Mouse (Mus musculus): ENCODE measurements around the gene Uhrf1. TPM values are rescaled to one million over a fixed set of nuclear protein-coding genes. Genes with fewer than 3 reads are reported as not detected.

Gene Uhrf1
- total and polyA plus RNA-seq, 3 experiments = 108 to 196 (median 186) TPM

DNA sequence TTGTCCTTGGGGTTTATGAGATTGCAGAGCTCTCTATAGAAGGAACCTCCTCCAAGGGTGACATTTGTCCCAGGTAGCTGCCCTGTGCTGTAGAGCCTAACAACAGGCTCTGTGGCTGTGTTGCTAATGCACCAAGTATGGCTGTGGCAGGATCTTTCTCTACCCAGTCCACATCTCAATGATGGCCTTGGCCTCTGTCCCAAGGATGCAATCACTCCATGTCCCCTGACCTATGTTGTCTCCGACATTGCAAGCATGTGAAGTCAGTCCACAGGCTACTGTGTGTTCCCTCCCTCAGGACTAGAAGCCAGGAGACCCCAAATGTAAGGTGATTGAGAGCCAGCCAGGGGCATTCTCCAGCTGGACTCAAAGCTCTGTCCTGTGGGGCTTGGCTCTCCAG lies 56.7 kb downstream of the Uhrf1 start:
- ATAC-seq (ENCODE audit: extremely low read depth, insufficient number of reproducible peaks, low FRiP score, poor library complexity, severe bottlenecking) = no peak
- no peak overlapping the region for H3K4me3 ChIP-seq (ENCODE audit: low read depth, low read length)

DNA sequence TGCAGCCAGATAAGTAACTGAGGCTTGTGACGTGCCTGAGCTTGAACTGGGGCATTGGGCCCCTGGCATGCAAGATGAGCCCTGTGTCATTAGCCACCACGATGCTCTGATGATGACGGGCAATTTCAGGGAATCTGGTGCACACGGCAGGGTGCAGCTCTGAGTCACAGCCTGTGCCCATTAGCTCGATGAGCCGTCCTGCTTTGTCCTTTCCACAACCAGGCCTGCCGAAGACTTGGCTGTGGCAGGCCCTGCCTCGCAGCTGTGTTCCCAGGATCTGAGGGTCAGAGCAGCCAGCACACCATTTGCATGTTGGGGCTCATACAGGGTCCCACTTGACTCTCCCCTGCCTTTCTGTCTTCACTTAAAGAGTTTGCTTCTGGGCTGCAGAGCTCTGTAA lies 57.3 kb downstream of the Uhrf1 start:
- TF ChIP-seq GATA2 (IDR thresholded peaks at IDR 0.05; ENCODE audit: borderline replicate concordance, low read depth, low read length) (no peak), POLR2AphosphoS5 (IDR thresholded peaks at IDR 0.05; ENCODE audit: insufficient replicate concordance, low read depth, low read length) (no peak), GATA1 (IDR thresholded peaks at IDR 0.05; ENCODE audit: borderline replicate concordance, low read length) (no peak), TAL1 (conservative IDR thresholded peaks at IDR 0.05; ENCODE audit: low read depth, low read length) (no peak), CTCF (IDR thresholded peaks at IDR 0.05; ENCODE audit: low read depth, low read length) (no peak)
- Histone ChIP-seq H3K4me3 (ENCODE audit: low read depth, low read length) (no peak overlapping the region), H3K4me1 (ENCODE audit: insufficient read depth, low read depth, low read length) (peaks cover 13% of the 10 kb centered on the region), H3K36me3 (replicated peaks) (peaks cover 94% of the 10 kb centered on the region), H3K27me3 (ENCODE audit: insufficient read depth, low read length) (no peaks in the 10 kb centered on the region), H3K9me3 (replicated peaks) (no peaks in the 10 kb centered on the region)
- DNase-seq (ENCODE audit: low spot score) (no peak), ATAC-seq (ENCODE audit: extremely low read depth, insufficient number of reproducible peaks, low FRiP score, poor library complexity, severe bottlenecking) (no peak)

More for the DNA sequence above, 56.7 kb downstream of the Uhrf1 start:
- peaks cover 13% of the 10 kb centered on the region for H3K4me1 ChIP-seq (ENCODE audit: insufficient read depth, low read depth, low read length)
- no peaks in the 10 kb centered on the region for H3K9me3 ChIP-seq (replicated peaks)
- H3K36me3 ChIP-seq (replicated peaks) = peaks cover 94% of the 10 kb centered on the region
- no peak for DNase-seq (ENCODE audit: low spot score)
- no peak for TF ChIP-seq GATA1 (IDR thresholded peaks at IDR 0.05; ENCODE audit: borderline replicate concordance, low read length)
- no peak for TF ChIP-seq GATA2 (IDR thresholded peaks at IDR 0.05; ENCODE audit: borderline replicate concordance, low read depth, low read length)
- TF ChIP-seq CTCF (IDR thresholded peaks at IDR 0.05; ENCODE audit: low read depth, low read length) = no peak
- TF ChIP-seq POLR2AphosphoS5 (IDR thresholded peaks at IDR 0.05; ENCODE audit: insufficient replicate concordance, low read depth, low read length) = no peak
- TF ChIP-seq TAL1 (conservative IDR thresholded peaks at IDR 0.05; ENCODE audit: low read depth, low read length) = no peak
- H3K27me3 ChIP-seq (ENCODE audit: insufficient read depth, low read length) = no peaks in the 10 kb centered on the region

DNA sequence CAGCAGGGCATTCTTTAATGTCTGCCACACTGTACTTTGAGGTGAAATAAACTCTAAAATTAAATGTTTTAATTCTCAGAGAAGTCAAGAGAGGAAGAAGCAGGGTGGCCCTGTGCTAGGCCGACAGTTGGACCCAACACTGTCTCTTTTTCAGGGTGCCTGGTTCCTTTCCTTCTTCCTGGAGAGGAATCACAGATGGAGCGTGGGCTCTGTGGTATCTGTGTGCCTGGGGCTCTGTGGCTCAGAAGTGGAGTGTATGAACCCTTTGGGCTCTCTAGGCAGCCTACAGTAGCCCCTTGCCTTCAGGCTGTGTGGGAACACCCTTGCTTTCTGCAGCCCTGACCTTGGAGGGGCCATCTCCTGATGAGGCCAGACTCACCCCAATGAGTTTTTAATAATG lies 58.4 kb downstream of the Uhrf1 start:
- TF ChIP-seq GATA2 (IDR thresholded peaks at IDR 0.05; ENCODE audit: borderline replicate concordance, low read depth, low read length) (no peak), POLR2AphosphoS5 (IDR thresholded peaks at IDR 0.05; ENCODE audit: insufficient replicate concordance, low read depth, low read length) (no peak), GATA1 (IDR thresholded peaks at IDR 0.05; ENCODE audit: borderline replicate concordance, low read length) (no peak), TAL1 (conservative IDR thresholded peaks at IDR 0.05; ENCODE audit: low read depth, low read length) (no peak), CTCF (IDR thresholded peaks at IDR 0.05; ENCODE audit: low read depth, low read length) (no peak)
- Histone ChIP-seq H3K27me3 (ENCODE audit: insufficient read depth, low read length) (no peaks in the 10 kb centered on the region), H3K36me3 (replicated peaks) (peaks cover 92% of the 10 kb centered on the region), H3K4me1 (ENCODE audit: insufficient read depth, low read depth, low read length) (peaks cover 13% of the 10 kb centered on the region), H3K9me3 (replicated peaks) (no peaks in the 10 kb centered on the region), H3K4me3 (ENCODE audit: low read depth, low read length) (no peak overlapping the region)
- ATAC-seq (ENCODE audit: extremely low read depth, insufficient number of reproducible peaks, low FRiP score, poor library complexity, severe bottlenecking) (no peak), DNase-seq (ENCODE audit: low spot score) (no peak)

DNA sequence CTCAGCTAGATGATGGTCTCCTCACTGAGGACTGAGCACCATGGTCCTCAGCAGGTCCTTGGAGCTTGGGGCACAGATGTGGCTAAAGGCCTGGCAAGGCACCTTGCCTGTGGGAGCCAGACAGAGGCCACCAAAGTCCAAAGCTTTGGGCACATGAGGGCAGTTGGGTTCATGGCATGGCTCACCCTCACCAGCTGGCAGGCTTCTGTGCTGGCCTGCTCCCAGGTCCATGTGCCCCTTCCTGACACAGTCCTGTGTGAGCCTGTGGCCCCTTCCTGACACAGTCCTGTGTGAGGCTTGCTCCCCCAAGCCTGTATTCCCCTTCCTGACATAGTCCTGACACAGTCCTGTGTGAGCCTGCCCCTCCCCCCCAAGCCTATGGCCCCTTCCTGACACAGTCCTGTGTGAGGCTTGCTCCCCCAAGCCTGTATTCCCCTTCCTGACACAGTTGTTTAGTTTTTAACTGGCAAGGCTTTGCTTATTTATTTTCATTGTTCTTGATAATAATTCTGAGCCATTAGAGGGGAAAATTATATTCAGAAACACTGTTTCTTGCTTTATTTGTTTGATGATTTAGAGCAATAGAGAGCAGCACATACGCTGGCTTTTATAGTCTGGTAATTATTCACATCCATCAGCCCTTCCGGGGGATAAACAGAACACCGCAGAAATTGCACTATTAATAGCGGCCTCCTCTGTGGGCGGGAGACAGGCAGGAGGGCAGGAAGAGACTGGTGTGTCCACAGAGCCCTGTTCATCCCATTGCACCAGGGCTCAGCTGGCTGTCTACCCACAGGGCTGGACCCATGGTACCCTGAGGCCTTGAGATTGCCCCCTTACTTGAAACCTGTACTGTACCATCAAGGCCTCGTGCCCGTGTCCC lies 62.9 kb downstream of the Uhrf1 start:
- Histone ChIP-seq H3K4me1 (ENCODE audit: insufficient read depth, low read depth, low read length) (no peaks in the 10 kb centered on the region), H3K4me3 (ENCODE audit: low read depth, low read length) (no peak overlapping the region), H3K9me3 (replicated peaks) (no peaks in the 10 kb centered on the region), H3K27me3 (ENCODE audit: insufficient read depth, low read length) (no peaks in the 10 kb centered on the region), H3K36me3 (replicated peaks) (peaks cover 97% of the 10 kb centered on the region)
- TF ChIP-seq CTCF (IDR thresholded peaks at IDR 0.05; ENCODE audit: low read depth, low read length) (no peak), GATA2 (IDR thresholded peaks at IDR 0.05; ENCODE audit: borderline replicate concordance, low read depth, low read length) (no peak), TAL1 (conservative IDR thresholded peaks at IDR 0.05; ENCODE audit: low read depth, low read length) (no peak), GATA1 (IDR thresholded peaks at IDR 0.05; ENCODE audit: borderline replicate concordance, low read length) (no peak), POLR2AphosphoS5 (IDR thresholded peaks at IDR 0.05; ENCODE audit: insufficient replicate concordance, low read depth, low read length) (no peak)
- DNase-seq (ENCODE audit: low spot score) = no peak
- ATAC-seq (ENCODE audit: extremely low read depth, insufficient number of reproducible peaks, low FRiP score, poor library complexity, severe bottlenecking) = no peak

DNA sequence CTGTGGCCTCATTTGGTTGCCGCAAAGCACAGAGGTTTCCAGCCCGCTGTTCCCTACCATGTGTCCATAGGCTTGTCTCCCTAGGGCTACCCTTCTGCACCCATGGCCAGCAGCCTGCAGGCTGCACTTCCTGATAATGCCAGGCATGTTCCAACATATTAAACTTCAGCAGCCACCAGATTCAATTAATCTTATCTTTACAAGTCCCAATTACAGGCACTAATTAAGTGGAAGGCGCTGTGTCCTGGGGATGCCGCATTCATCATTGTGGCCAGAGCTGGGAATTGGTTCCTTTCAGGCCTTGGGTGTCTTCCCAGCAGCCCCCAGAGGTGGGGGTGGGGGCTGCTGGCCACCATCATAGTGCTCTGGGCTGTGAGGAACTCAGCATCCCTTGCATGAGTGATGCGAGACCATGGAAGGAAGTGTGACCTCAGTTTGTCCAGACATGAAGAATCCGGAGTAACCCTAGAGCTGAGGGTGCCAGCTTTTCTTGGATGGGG lies 65.2 kb downstream of the Uhrf1 start:
- TF ChIP-seq TAL1 (conservative IDR thresholded peaks at IDR 0.05; ENCODE audit: low read depth, low read length) (no peak), POLR2AphosphoS5 (IDR thresholded peaks at IDR 0.05; ENCODE audit: insufficient replicate concordance, low read depth, low read length) (no peak), CTCF (IDR thresholded peaks at IDR 0.05; ENCODE audit: low read depth, low read length) (no peak), GATA1 (IDR thresholded peaks at IDR 0.05; ENCODE audit: borderline replicate concordance, low read length) (no peak), GATA2 (IDR thresholded peaks at IDR 0.05; ENCODE audit: borderline replicate concordance, low read depth, low read length) (no peak)

DNA sequence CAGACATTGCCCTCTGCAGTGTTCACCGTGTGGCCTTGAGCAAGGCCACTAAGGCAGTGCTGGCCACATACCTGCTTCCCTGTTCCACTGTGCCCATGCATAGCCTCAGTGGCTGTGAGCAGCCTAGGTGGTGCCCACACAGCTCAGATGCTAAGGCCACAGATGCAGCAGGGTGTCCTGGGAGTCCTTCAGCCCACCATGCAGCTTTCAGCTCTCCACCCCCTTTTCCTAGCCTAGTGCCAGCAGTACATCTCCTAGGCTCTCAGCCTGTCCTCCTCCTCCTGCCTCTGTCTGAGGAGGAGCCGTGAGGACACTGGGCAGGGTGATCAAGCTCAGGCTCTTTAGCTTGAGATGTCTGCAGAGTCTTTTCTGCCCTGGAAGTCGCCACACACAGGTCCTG lies 67.0 kb downstream of the Uhrf1 start:
- TF ChIP-seq POLR2AphosphoS5 (IDR thresholded peaks at IDR 0.05; ENCODE audit: insufficient replicate concordance, low read depth, low read length) (no peak), CTCF (IDR thresholded peaks at IDR 0.05; ENCODE audit: low read depth, low read length) (no peak), GATA2 (IDR thresholded peaks at IDR 0.05; ENCODE audit: borderline replicate concordance, low read depth, low read length) (no peak), TAL1 (conservative IDR thresholded peaks at IDR 0.05; ENCODE audit: low read depth, low read length) (no peak), GATA1 (IDR thresholded peaks at IDR 0.05; ENCODE audit: borderline replicate concordance, low read length) (no peak)
- H3K36me3 ChIP-seq (replicated peaks) = peaks cover 99% of the 10 kb centered on the region
- no peak for DNase-seq (ENCODE audit: low spot score)
- no peaks in the 10 kb centered on the region for H3K4me1 ChIP-seq (ENCODE audit: insufficient read depth, low read depth, low read length)
- no peaks in the 10 kb centered on the region for H3K27me3 ChIP-seq (ENCODE audit: insufficient read depth, low read length)
- no peak for ATAC-seq (ENCODE audit: extremely low read depth, insufficient number of reproducible peaks, low FRiP score, poor library complexity, severe bottlenecking)
- H3K4me3 ChIP-seq (ENCODE audit: low read depth, low read length) = no peak overlapping the region
- H3K9me3 ChIP-seq (replicated peaks) = no peaks in the 10 kb centered on the region

More for the DNA sequence above, 65.2 kb downstream of the Uhrf1 start:
- no peaks in the 10 kb centered on the region for H3K4me1 ChIP-seq (ENCODE audit: insufficient read depth, low read depth, low read length)
- ATAC-seq (ENCODE audit: extremely low read depth, insufficient number of reproducible peaks, low FRiP score, poor library complexity, severe bottlenecking) (no peak), DNase-seq (ENCODE audit: low spot score) (no peak)
- peaks cover 97% of the 10 kb centered on the region for H3K36me3 ChIP-seq (replicated peaks)
- no peaks in the 10 kb centered on the region for H3K27me3 ChIP-seq (ENCODE audit: insufficient read depth, low read length)
- H3K9me3 ChIP-seq (replicated peaks) = no peaks in the 10 kb centered on the region
- H3K4me3 ChIP-seq (ENCODE audit: low read depth, low read length) = no peak overlapping the region
